Mouse (Mus musculus) brain, embryonic 18.5 days (tissue): ENCODE measurements at regions not wholly inside any gene's neighbourhood (a gene's known extent, or its start where the extent isn't known, plus 50 kb on each side); places are given as distances from the start of the nearest gene placed in this dataset.

Experiments used
- DNase-seq: peaks from one replicate; pipeline ENCODE4 v3.0.0-alpha.2; 2012; ENCODE audit warnings: low read depth, low spot score

GRCm38 (mm10) chr2:45514290-45515180 lies 397.3 kb upstream of the Zeb2 start:
- no peak for DNase-seq

GRCm38 (mm10) chr2:45512852-45513251 lies 395.7 kb upstream of the Zeb2 start:
- DNase-seq = no peak

- DNase-seq = no peak
Observed at GRCm38 (mm10) chr2:45511791-45512190, 394.6 kb upstream of the Zeb2 start.

- DNase-seq = no peak
Observed at GRCm38 (mm10) chr2:45504468-45504867, 387.3 kb upstream of the Zeb2 start.

- DNase-seq = no peak
Observed at GRCm38 (mm10) chr2:45493656-45494055, 376.5 kb upstream of the Zeb2 start.

GRCm38 (mm10) chr2:45486530-45486929 lies 369.3 kb upstream of the Zeb2 start:
- peak; percentile 16 for DNase-seq

DNA sequence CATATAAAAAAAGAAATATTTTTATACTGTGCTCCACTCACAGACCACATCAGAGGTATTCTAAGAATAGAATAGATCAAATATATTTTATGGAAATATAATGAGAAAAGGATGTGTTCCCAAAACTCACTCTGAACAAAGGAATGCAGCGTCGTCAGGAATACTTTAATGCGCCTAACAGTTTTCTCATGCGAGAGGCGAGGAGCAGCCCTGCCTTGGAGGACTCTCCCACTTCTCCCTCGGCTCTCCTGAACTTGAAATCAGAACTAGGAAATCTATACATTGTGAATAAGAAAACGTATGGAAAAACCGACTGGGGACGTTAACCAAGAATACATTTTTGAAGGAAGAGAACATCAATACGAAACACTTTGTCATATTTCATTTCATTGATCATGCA lies 368.3 kb upstream of the Zeb2 start:
- DNase-seq = no peak

GRCm38 (mm10) chr2:45480671-45481070 lies 363.5 kb upstream of the Zeb2 start:
- no peak for DNase-seq

GRCm38 (mm10) chr2:45475996-45476395 lies 358.8 kb upstream of the Zeb2 start:
- no peak for DNase-seq

GRCm38 (mm10) chr2:45464306-45464705 lies 347.1 kb upstream of the Zeb2 start:
- no peak for DNase-seq

DNA sequence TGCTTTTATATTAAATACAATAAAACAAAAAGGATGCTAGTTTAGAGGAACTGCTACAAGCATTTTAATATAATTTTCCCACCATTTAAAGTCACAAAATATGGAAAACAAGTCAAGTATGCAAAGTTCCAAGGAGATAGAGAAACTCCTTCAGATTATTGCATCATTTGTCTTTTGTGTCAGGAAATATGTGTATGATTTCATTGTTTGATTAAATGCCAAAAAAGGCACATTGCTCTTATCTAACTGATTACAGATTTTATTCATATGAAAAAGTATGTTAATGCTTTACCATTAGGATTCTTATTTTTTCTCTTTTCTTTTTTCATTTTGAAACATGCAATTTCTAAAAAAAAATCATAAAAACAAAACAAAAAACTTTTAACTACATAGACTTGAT lies 342.2 kb upstream of the Zeb2 start:
- no peak for DNase-seq

DNA sequence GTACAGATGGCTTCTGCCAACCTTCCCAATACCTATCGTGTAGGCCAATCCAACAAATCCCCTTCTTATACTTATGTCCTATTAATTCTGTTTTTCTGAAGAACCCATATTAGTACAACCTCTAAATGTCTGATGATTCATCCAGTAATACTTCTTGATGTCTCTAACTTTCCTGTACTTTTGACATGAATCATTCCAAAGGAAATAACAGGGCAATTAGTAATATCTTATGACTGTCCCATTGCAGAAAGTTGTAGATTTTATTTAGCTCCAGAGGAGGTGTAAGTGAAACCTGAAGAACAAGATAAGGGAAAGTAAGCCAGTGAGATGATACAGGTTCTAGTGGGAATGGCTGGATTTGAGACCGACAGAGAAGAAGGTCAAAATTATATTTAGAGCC lies 337.6 kb upstream of the Zeb2 start:
- DNase-seq = no peak

DNA sequence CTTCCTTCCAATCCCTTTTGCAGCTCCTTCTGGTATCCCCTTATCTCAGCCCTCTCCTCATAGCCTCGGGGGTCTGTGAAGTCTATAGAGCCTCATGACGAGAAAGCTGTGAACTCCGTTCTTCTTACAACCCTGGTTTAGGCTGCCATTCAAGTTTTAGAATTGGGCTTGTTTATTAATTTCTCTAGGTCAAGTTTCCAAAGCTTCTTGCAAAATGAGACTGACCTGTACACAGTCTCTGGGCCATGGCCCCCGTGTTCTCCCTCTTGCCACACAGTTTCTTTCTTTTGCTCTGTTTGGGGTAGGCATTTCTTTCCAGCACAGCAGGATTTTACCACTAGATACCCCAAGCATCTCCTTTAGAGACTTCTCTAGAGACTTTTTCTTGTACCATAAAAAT lies 322.0 kb upstream of the Zeb2 start:
- no peak for DNase-seq

- DNase-seq = no peak
Observed at GRCm38 (mm10) chr2:45438739-45439138, 321.5 kb upstream of the Zeb2 start.

DNA sequence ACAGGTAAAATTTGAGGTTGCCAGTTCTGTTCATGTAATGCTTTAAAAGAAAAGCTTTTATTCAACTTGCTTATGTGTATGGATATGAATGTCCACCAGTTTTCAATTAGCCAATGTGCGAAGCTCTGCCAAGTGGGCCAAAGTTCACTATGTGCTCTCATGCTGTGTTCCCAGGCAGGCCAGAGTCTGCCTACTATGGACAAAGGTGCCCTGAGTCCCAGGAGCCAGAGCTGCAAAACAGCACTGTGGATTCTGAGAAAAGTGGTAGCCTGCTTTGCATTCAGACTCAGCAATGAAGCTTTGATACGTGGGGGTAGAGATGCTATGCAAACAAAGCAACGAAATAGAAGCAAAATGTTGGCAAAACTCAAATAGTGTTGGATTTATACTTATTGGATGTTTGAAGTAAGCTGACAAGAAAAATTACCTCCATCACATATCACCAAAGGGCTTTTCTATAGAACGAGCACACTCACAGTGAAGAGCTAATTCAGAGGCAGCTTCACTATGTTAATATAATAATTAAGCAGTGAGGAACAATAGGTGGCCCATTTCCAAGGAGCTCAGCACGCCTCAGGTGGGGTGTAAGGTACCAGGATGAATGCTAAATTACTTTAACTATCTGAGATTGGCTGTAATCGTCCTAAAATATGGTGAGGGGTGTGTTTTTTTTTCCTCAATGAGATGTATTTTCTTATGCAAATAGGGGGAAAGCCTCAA lies 318.2 kb upstream of the Zeb2 start:
- no peak for DNase-seq

DNA sequence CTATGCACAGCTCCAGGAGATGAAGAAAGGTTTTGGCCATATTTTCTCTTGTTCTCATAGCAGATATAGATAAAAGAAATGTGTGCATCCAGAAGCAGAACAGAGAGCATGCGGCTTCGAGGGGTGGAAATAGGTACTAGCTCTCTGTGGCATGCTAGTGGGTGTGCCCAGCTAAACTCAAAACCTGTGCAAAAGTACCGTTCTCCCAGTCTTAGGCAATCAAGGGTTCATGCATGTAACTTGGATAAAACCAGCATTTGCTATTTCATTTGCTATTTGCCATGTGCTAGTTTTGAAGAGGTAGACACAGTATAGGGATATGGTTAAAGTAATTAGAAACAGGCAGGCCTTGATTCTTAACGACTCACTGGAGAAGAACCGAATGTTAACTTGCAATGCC lies 317.6 kb upstream of the Zeb2 start:
- DNase-seq = no peak

- no peak for DNase-seq
Observed at GRCm38 (mm10) chr2:45434169-45434568, 317.0 kb upstream of the Zeb2 start.

- DNase-seq = no peak
Observed at GRCm38 (mm10) chr2:45431366-45431765, 314.2 kb upstream of the Zeb2 start.

- no peak for DNase-seq
Observed at GRCm38 (mm10) chr2:45421774-45422173, 304.6 kb upstream of the Zeb2 start.

DNA sequence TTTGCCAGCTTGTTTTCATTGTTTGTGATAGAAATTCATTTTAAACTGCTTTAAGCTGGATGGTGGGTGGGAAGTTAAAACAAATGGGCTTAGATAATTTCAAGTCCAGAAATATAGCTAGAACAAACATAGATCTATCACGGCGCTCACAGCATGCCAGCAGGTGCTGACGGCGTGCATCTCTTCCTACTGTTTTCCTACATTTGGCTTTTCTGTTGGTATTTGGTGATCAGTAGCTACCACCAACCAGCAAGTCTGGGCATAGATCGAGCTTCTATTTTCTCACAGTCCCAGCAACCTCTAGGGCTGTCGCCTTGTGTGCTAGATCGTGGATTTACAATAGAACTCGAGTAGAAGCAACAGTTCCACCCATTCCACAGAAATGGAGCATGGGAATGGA lies 290.9 kb upstream of the Zeb2 start:
- DNase-seq = no peak

GRCm38 (mm10) chr2:45389902-45390492 lies 272.8 kb upstream of the Zeb2 start:
- DNase-seq = no peak

- no peak for DNase-seq
Observed at GRCm38 (mm10) chr2:45371268-45371667, 254.1 kb upstream of the Zeb2 start.

- DNase-seq = no peak
Observed at GRCm38 (mm10) chr2:45370615-45370968, 253.4 kb upstream of the Zeb2 start.
